Mouse (Mus musculus): ENCODE results near the gene Lrriq4.

GRCm38 (mm10) chr3:30620132-30620531, 24.2 kb upstream of the Lrriq4 start:
- TF ChIP-seq CTCF (IDR thresholded peaks at IDR 0.05) (no peak), POLR2A (IDR thresholded peaks at IDR 0.05; ENCODE audit: insufficient read depth, low read depth, low read length) (no peak), EP300 (IDR thresholded peaks at IDR 0.05; ENCODE audit: insufficient read depth, low read depth, low read length) (no peak)
